In genomic region chr17:8310838-8311614, GRCm38 (mm10) we compare ENCODE assay signal across 8 mouse cellular contexts. TPM values are rescaled to one million over a fixed set of nuclear protein-coding genes. Genes with fewer than 3 reads are reported as not detected.
DNase-seq lines count a peak whose midpoint lies in the region; ATAC-seq and TF ChIP-seq lines count a peak whose summit lies in the region.

Gene Sft2d1 (plus strand): TSS chr17:8311102.

- H3K4me2 ChIP-seq in CH12.LX (ENCODE audit: insufficient read depth, low read depth, poor library complexity, severe bottlenecking): peak within 1 kb of the TSS; percentile 97
- H3K4me2 ChIP-seq in forebrain, embryonic 12.5 days: peak within 1 kb of the TSS; percentile 69
- peak within 1 kb of the TSS; percentile 83 for H3K4me2 ChIP-seq in heart, postnatal 0 days (ENCODE audit: low read depth, low read length)
- peak within 1 kb of the TSS; percentile 81 for H3K4me2 ChIP-seq in liver, embryonic 16.5 days (ENCODE audit: low read depth, low read length)
- H3K4me2 ChIP-seq in neural tube, embryonic 13.5 days: peak within 1 kb of the TSS; percentile 84

- WGBS in forebrain, embryonic 12.5 days: under 1% methylated on average over 54 of the region's 54 CpGs
- under 1% methylated on average over 53 of the region's 54 CpGs for WGBS in heart, postnatal 0 days
- 0% methylated on average over 52 of the region's 54 CpGs for WGBS in liver, embryonic 16.5 days (ENCODE audit: insufficient replicate concordance)
- WGBS in neural tube, embryonic 13.5 days: under 1% methylated on average over 52 of the region's 54 CpGs

- H3K79me2 ChIP-seq in CH12.LX (replicated peaks; ENCODE audit: control insufficient read depth, extremely low read depth, insufficient read depth, poor library complexity, severe bottlenecking): peaks cover 28% of the 10 kb centered on the region

- TF ChIP-seq RAD21 in CH12.LX (IDR thresholded peaks at IDR 0.05; ENCODE audit: low read depth, low read length): no peak

- TF ChIP-seq CTCF in CH12.LX (conservative IDR thresholded peaks at IDR 0.05 in 1 of 2, IDR thresholded peaks at IDR 0.05 in 1 of 2; ENCODE audit: low read depth in 2 of 2, low read length in 2 of 2): no peak
- no peak for TF ChIP-seq CTCF in heart, postnatal 0 days (IDR thresholded peaks at IDR 0.05; ENCODE audit: low read depth)
- no peak for TF ChIP-seq CTCF in testis, adult 2 months (IDR thresholded peaks at IDR 0.05; ENCODE audit: control insufficient read depth, insufficient read depth, insufficient replicate concordance, low read depth, low read length)

- in situ Hi-C loops in CH12.LX (cut with MboI; ENCODE audit: low pct_ligation_motif_present, low pct_unique_long_range_greater_than_20kb, low sequenced_read_pairs): loop anchor here (10.0 kb wide), 1 partner anchor 64 kb away; no protein-coding TSS in a partner anchor

- peaks cover 0 to 31% of the 10 kb centered on the region in 2 experiments for H3K36me3 ChIP-seq in CH12.LX (replicated peaks in 1 of 2; ENCODE audit: control insufficient read depth in 1 of 2, insufficient read depth in 1 of 2, low read length in 1 of 2)
- H3K36me3 ChIP-seq in forebrain, embryonic 12.5 days (replicated peaks): no peaks in the 10 kb centered on the region
- no peaks in the 10 kb centered on the region for H3K36me3 ChIP-seq in heart, postnatal 0 days (replicated peaks; ENCODE audit: control insufficient read depth, insufficient read depth, low read length)
- no peaks in the 10 kb centered on the region for H3K36me3 ChIP-seq in liver, embryonic 16.5 days (ENCODE audit: control insufficient read depth, insufficient read depth)
- H3K36me3 ChIP-seq in neural tube, embryonic 13.5 days: peaks cover 3% of the 10 kb centered on the region; the same call in 1 of the 2 replicates
- H3K36me3 ChIP-seq in testis, adult 2 months (ENCODE audit: control insufficient read depth, insufficient read depth, low read length): no peaks in the 10 kb centered on the region

- H3K27me3 ChIP-seq in CH12.LX (replicated peaks): no peaks in the 10 kb centered on the region
- peaks cover 6% of the 10 kb centered on the region; the same call in 1 of the 2 replicates for H3K27me3 ChIP-seq in forebrain, embryonic 12.5 days
- no peaks in the 10 kb centered on the region for H3K27me3 ChIP-seq in heart, postnatal 0 days (ENCODE audit: control insufficient read depth, insufficient read depth, low read length)
- H3K27me3 ChIP-seq in liver, embryonic 16.5 days (ENCODE audit: control insufficient read depth, insufficient read depth, low read depth, low read length): no peaks in the 10 kb centered on the region
- peaks cover 6% of the 10 kb centered on the region; the same call in 1 of the 2 replicates for H3K27me3 ChIP-seq in neural tube, embryonic 13.5 days
- no peaks in the 10 kb centered on the region for H3K27me3 ChIP-seq in testis, adult 2 months (ENCODE audit: control insufficient read depth, insufficient read depth, low read length)

- no peak for TF ChIP-seq EP300 in CH12.LX (IDR thresholded peaks at IDR 0.05; ENCODE audit: low read length)
- TF ChIP-seq EP300 in heart, postnatal 0 days (IDR thresholded peaks at IDR 0.05; ENCODE audit: low read depth): peak; percentile 80

- peak within 1 kb of the TSS; percentile 84 for H3K9ac ChIP-seq in CH12.LX (ENCODE audit: insufficient read depth, low read depth)
- peak within 1 kb of the TSS; percentile 84 for H3K9ac ChIP-seq in forebrain, embryonic 12.5 days
- peak within 1 kb of the TSS; percentile 74 for H3K9ac ChIP-seq in heart, postnatal 0 days (replicated peaks; ENCODE audit: low read depth, low read length)
- H3K9ac ChIP-seq in liver, embryonic 16.5 days (ENCODE audit: low read depth, low read length): peak within 1 kb of the TSS; percentile 81
- H3K9ac ChIP-seq in neural tube, embryonic 13.5 days: peak within 1 kb of the TSS; percentile 92

- TF ChIP-seq POLR2A in CH12.LX (IDR thresholded peaks at IDR 0.05; ENCODE audit: low read depth, low read length): peak; percentile 73
- peak; percentile 63 for TF ChIP-seq POLR2A in testis, adult 2 months (IDR thresholded peaks at IDR 0.05; ENCODE audit: control insufficient read depth, low read depth, low read length)

- H3K4me3 ChIP-seq in CH12.LX (replicated peaks in 1 of 3; ENCODE audit: low read depth in 2 of 3, low read length in 2 of 3, poor library complexity in 1 of 3): peak within 1 kb of the TSS; percentile 76 to 99 (median 97)
- H3K4me3 ChIP-seq in forebrain, embryonic 12.5 days (replicated peaks): peak within 1 kb of the TSS; percentile 94
- peak within 1 kb of the TSS; percentile 96 for H3K4me3 ChIP-seq in heart, postnatal 0 days (ENCODE audit: low read depth, low read length)
- peak within 1 kb of the TSS; percentile 83 for H3K4me3 ChIP-seq in liver, embryonic 16.5 days (ENCODE audit: low read depth, low read length)
- H3K4me3 ChIP-seq in neural tube, embryonic 13.5 days: peak within 1 kb of the TSS; percentile 89
- peak within 1 kb of the TSS; percentile 89 for H3K4me3 ChIP-seq in testis, adult 2 months (ENCODE audit: control insufficient read depth, low read depth, low read length)

- H3K27ac ChIP-seq in CH12.LX (ENCODE audit: insufficient read depth, low read depth): no peak within 1 kb of the TSS
- peak within 1 kb of the TSS; percentile 80 for H3K27ac ChIP-seq in forebrain, embryonic 12.5 days
- peak within 1 kb of the TSS; percentile 78 for H3K27ac ChIP-seq in heart, postnatal 0 days (ENCODE audit: low read depth)
- peak within 1 kb of the TSS; percentile 53 for H3K27ac ChIP-seq in liver, embryonic 16.5 days (ENCODE audit: low read length)
- peak within 1 kb of the TSS; percentile 85 for H3K27ac ChIP-seq in neural tube, embryonic 13.5 days (replicated peaks)
- peak within 1 kb of the TSS; percentile 15 for H3K27ac ChIP-seq in testis, adult 2 months (ENCODE audit: control insufficient read depth, insufficient read depth, low read depth, low read length)

- ATAC-seq in forebrain, embryonic 12.5 days (ENCODE audit: low FRiP score): peak; percentile 97
- peak; percentile 96 for ATAC-seq in heart, postnatal 0 days (ENCODE audit: insufficient read depth, low read depth)
- peak; percentile 97 for ATAC-seq in liver, embryonic 16.5 days (ENCODE audit: low read depth)
- peak; percentile 94 for ATAC-seq in neural tube, embryonic 13.5 days (ENCODE audit: low read depth)

- dilution Hi-C loops in CH12.LX (cut with MboI; ENCODE audit: extremely low pct_ligation_motif_present, extremely low pct_unique_long_range_greater_than_20kb, low sequenced_read_pairs): no loop called here

- no peaks in the 10 kb centered on the region for H3K9me3 ChIP-seq in CH12.LX (replicated peaks; ENCODE audit: low read length)
- no peaks in the 10 kb centered on the region for H3K9me3 ChIP-seq in forebrain, embryonic 12.5 days
- H3K9me3 ChIP-seq in heart, postnatal 0 days (replicated peaks; ENCODE audit: control insufficient read depth, low read length): no peaks in the 10 kb centered on the region
- no peaks in the 10 kb centered on the region for H3K9me3 ChIP-seq in liver, embryonic 16.5 days (replicated peaks; ENCODE audit: control insufficient read depth, low read length)
- H3K9me3 ChIP-seq in neural tube, embryonic 13.5 days: no peaks in the 10 kb centered on the region

- peaks cover 9 to 31% of the 10 kb centered on the region in 2 experiments for H3K4me1 ChIP-seq in CH12.LX (ENCODE audit: control insufficient read depth in 1 of 2, insufficient read depth in 2 of 2)
- H3K4me1 ChIP-seq in forebrain, embryonic 12.5 days: peaks cover 17% of the 10 kb centered on the region
- peaks cover 3% of the 10 kb centered on the region; the same call in 1 of the 2 replicates for H3K4me1 ChIP-seq in heart, postnatal 0 days (ENCODE audit: control insufficient read depth, insufficient read depth)
- H3K4me1 ChIP-seq in liver, embryonic 16.5 days (ENCODE audit: control insufficient read depth, low read depth, low read length): peaks cover 21% of the 10 kb centered on the region
- peaks cover 26% of the 10 kb centered on the region for H3K4me1 ChIP-seq in neural tube, embryonic 13.5 days (replicated peaks)
- no peaks in the 10 kb centered on the region; the same call in 1 of the 2 replicates for H3K4me1 ChIP-seq in testis, adult 2 months (ENCODE audit: control insufficient read depth, insufficient read depth, low read length)

- peak; percentile 94 for DNase-seq in CH12.LX (ENCODE audit: extremely low read depth)
- DNase-seq in c-Kit-positive CD71-positive TER-119-negative erythroid progenitor cells, embryonic 14.5 days (ENCODE audit: low read depth): peak; percentile 89
- DNase-seq in heart, postnatal 0 days (ENCODE audit: low spot score): peak; percentile 91
- DNase-seq in kidney, postnatal 4 days: peak; percentile 97 to 98

TF ChIP-seq in CH12.LX, 34 proteins besides CTCF, POLR2A, EP300 and RAD21 (continues in another document):
- TF ChIP-seq KAT2A (IDR thresholded peaks at IDR 0.05; ENCODE audit: insufficient replicate concordance, low read length) (peak; percentile 81; the same call in 1 of the 2 replicates), NRF1 (IDR thresholded peaks at IDR 0.05; ENCODE audit: low read depth, low read length) (peak; percentile 88), ETS1 (conservative IDR thresholded peaks at IDR 0.05; ENCODE audit: low read depth, low read length) (no peak), TCF12 (IDR thresholded peaks at IDR 0.05; ENCODE audit: low read depth, low read length) (peak; percentile 45), RCOR1 (conservative IDR thresholded peaks at IDR 0.05; ENCODE audit: low read depth, low read length) (0 out of 2 replicates have a peak, but pooled peaks have one; percentile 30), MXI1 (IDR thresholded peaks at IDR 0.05; ENCODE audit: low read depth, low read length) (peak; percentile 87), IRF4 (IDR thresholded peaks at IDR 0.05; ENCODE audit: low read depth, low read length) (0 out of 2 replicates have a peak, but pooled peaks have one; percentile 5), HCFC1 (IDR thresholded peaks at IDR 0.05; ENCODE audit: low read depth, low read length) (peak; percentile 90), ELF1 (IDR thresholded peaks at IDR 0.05; ENCODE audit: low read depth, low read length) (peak; percentile 98), GABPA (IDR thresholded peaks at IDR 0.05; ENCODE audit: insufficient replicate concordance, low read depth, low read length) (no peak; the same call in 1 of the 2 replicates), TBP (conservative IDR thresholded peaks at IDR 0.05; ENCODE audit: low read depth, low read length) (no peak)

RNA-seq across cellular contexts. Expression of gene Sft2d1, which starts in this region (rescaled TPM):
- 63.4 and 71.7 TPM in 2 replicates for total RNA-seq in CH12.LX (2012; rRNA removed)
- total RNA-seq in CH12.LX (2014; rRNA removed): 121 and 127 TPM in 2 replicates
- polyA plus RNA-seq in CH12.LX (2012; ENCODE audit: insufficient read length, low read depth): 63.8 and 75.1 TPM in 2 replicates
- 86.3 and 87.8 TPM in 2 replicates for polyA plus RNA-seq in forebrain, embryonic 12.5 days (2016; fragmentation: Nextera tagmentation; extraction: Ambion mirVana)
- 29.2 and 68.5 TPM in 2 replicates for total RNA-seq in heart, postnatal 0 days (2014; rRNA removed; ENCODE audit: low replicate concordance)
- polyA plus RNA-seq in heart, postnatal 0 days (2015; fragmentation: Nextera tagmentation; extraction: Ambion mirVana): 54.4 and 57.3 TPM in 2 replicates
- polyA plus RNA-seq in liver, embryonic 16.5 days (2015; fragmentation: Nextera tagmentation; extraction: Ambion mirVana): 44.5 and 47.4 TPM in 2 replicates
- 149 and 165 TPM in 2 replicates for polyA plus RNA-seq in neural tube, embryonic 13.5 days (2015; fragmentation: Nextera tagmentation; extraction: Ambion mirVana)
- polyA plus RNA-seq in testis, adult 2 months (2012; rRNA removed): 34.6 and 40.9 TPM in 2 replicates
